Mouse (Mus musculus) embryonic facial prominence, embryonic 14.5 days (tissue): ENCODE results near the gene Foxk1. TPM values are rescaled to one million over a fixed set of nuclear protein-coding genes. Genes with fewer than 3 reads are reported as not detected.
A peak's percentile ranks its signal among the peaks of the same experiment; 100 is the strongest.

Source experiments
- ATAC-seq: fragments of 200-750 bp; cut with Nextera tagmentation; 2 replicates; pipeline ENCODE4 v1.8.0; 2017; ENCODE audit warnings: low read depth, moderate number of reproducible peaks, moderate TSS enrichment
- DNase-seq: peaks from one replicate; pipeline ENCODE4 v3.0.0-alpha.2; 2015; ENCODE audit warnings: low spot score
- H3K27ac ChIP-seq: fragments of 300-500 bp; sonication (generic); replicated peaks from 2 replicates; pipeline ENCODE4 v1.5.1; 2014; ENCODE audit warnings: low read depth, mild to moderate bottlenecking, low read length, moderate library complexity
- H3K27me3 ChIP-seq: fragments of 300-500 bp; sonication (generic); replicated peaks from 2 replicates; pipeline ENCODE4 v1.6.1; 2014; ENCODE audit warnings: low read length; ENCODE audit not compliant: control insufficient read depth, insufficient read depth
- H3K36me3 ChIP-seq: fragments of 300-500 bp; sonication (generic); 2 replicates; pipeline ENCODE4 v1.6.1; 2014; ENCODE audit warnings: low read length, mixed read lengths; ENCODE audit not compliant: control insufficient read depth, insufficient read depth
- H3K4me1 ChIP-seq: fragments of 300-500 bp; sonication (generic); 2 replicates; pipeline ENCODE4 v1.6.1; 2014; ENCODE audit warnings: antibody characterized with exemption, low read length; ENCODE audit not compliant: control insufficient read depth, insufficient read depth
- H3K4me2 ChIP-seq: fragments of 300-500 bp; sonication (generic); 2 replicates; pipeline ENCODE4 v1.6.1; 2014; ENCODE audit warnings: low read depth, mild to moderate bottlenecking, low read length, moderate library complexity, mixed read lengths
- H3K4me3 ChIP-seq: fragments of 300-500 bp; sonication (generic); 2 replicates; pipeline ENCODE4 v1.5.1; 2014; ENCODE audit warnings: low read depth, mild to moderate bottlenecking, low read length
- H3K9ac ChIP-seq: fragments of 300-500 bp; sonication (generic); 2 replicates; pipeline ENCODE4 v1.6.1; 2014; ENCODE audit warnings: low read depth, mild to moderate bottlenecking, low read length, moderate library complexity, mixed read lengths
- H3K9me3 ChIP-seq: fragments of 300-500 bp; sonication (generic); 2 replicates; pipeline ENCODE4 v1.6.1; 2016; ENCODE audit warnings: low read length; ENCODE audit not compliant: control insufficient read depth
- WGBS: fragments of 180-500 bp; shearing (Covaris S2); extraction: QIAGEN DNeasy Blood & Tissue Kit; methylation state at CpG from one replicate; pipeline ENCODE4 v1.1.7; 2014; 5-methylcytosine and 5-hydroxymethylcytosine counted together
- polyA plus RNA-seq: library from polyadenylated mRNA; unstranded; fragments of >200 nt; fragmentation: Nextera tagmentation; extraction: Ambion mirVana; gene quantifications from 2 replicates; pipeline ENCODE4 v1.2.1, GENCODE M21; 2014

Foxk1 gene
- polyA plus RNA-seq, 1 experiment from 2014 or later: 7.5 TPM

DNA sequence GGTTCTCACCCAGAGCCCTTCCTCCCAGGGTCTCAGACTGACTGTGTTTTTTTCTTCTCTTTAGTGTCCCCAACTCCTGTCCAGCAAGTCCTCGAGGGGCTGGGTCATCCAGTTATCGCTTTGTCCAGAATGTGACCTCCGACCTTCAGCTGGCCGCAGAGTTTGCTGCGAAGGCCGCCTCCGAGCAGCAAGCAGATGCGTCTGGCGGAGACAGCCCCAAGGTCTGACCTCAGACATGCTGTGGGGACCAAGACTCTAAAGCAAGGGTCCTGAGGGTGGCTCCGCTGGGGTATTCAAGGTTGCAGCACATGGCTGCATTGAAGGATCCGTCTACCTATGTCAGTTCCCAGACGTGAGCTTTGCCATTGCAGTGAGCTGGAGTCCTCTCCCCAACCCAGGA lies 47.3 kb downstream of the Foxk1 start:
- Histone ChIP-seq H3K4me2 (no peak overlapping the region), H3K4me1 (peaks cover 21% of the 10 kb centered on the region), H3K27me3 (no peaks in the 10 kb centered on the region), H3K4me3 (no peak overlapping the region), H3K9me3 (no peaks in the 10 kb centered on the region), H3K36me3 (peaks cover 40% of the 10 kb centered on the region), H3K27ac (no peak overlapping the region), H3K9ac (no peak overlapping the region)
- WGBS: 48% methylated on average over 12 of the region's 12 CpGs
- no peak for DNase-seq
- no peak for ATAC-seq

DNA sequence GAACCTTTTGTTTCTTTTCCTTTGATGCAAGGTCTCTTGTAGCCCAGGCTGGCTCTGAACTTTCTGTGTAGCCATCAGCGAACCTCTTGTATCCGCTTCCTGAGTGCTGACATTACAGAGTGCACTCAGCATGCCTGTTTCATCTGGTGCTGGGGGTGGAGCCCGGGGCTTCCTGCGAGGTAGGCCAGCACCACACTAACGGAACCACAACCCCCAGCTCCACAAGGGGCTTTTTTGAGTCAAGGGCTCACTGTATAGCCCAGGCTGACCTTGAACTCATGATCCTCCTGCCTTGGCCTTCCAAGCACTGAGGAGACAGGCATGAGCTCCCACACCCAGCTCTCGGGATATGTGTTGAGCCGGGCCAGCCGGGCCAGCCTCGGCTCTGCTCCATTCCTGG lies 49.5 kb downstream of the Foxk1 start:
- no peaks in the 10 kb centered on the region for H3K27me3 ChIP-seq
- DNase-seq: no peak
- WGBS: 89% methylated on average over 9 of the region's 9 CpGs
- ATAC-seq: no peak
- H3K9ac ChIP-seq: no peak overlapping the region
- no peaks in the 10 kb centered on the region for H3K9me3 ChIP-seq
- no peak overlapping the region for H3K27ac ChIP-seq
- H3K4me2 ChIP-seq: no peak overlapping the region
- H3K4me1 ChIP-seq: peaks cover 5% of the 10 kb centered on the region; the same call in 1 of the 2 replicates
- no peak overlapping the region for H3K4me3 ChIP-seq
- peaks cover 61% of the 10 kb centered on the region for H3K36me3 ChIP-seq

DNA sequence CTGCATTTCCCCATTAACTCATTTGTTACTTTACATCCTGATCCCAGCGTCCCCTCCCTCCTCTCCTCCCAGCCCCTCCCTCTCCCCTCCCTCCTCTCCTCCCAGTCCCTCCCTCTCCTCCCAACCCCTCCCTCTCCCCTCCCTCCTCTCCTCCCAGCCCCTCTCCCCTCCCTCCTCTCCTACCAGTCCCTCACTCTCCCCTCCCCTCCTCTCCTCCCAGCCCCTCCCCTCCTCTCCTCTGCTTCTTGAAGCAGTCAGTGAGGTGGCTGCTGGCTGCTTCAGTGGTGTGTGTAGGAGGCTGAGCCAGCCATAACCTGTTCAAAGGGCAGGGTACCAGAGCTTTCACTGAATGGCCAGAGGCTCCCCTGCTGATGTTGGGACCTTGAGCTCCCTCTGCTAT lies 50.5 kb downstream of the Foxk1 start:
- no peak overlapping the region for H3K4me2 ChIP-seq
- no peaks in the 10 kb centered on the region for H3K27me3 ChIP-seq
- ATAC-seq: no peak
- 17% methylated on average over 1 of the region's 1 CpGs for WGBS
- H3K9ac ChIP-seq: no peak overlapping the region
- no peak overlapping the region for H3K27ac ChIP-seq
- H3K4me1 ChIP-seq: peaks cover 5% of the 10 kb centered on the region; the same call in 1 of the 2 replicates
- H3K9me3 ChIP-seq: no peaks in the 10 kb centered on the region
- H3K36me3 ChIP-seq: peaks cover 70% of the 10 kb centered on the region
- peak; percentile 54 for DNase-seq
- no peak overlapping the region for H3K4me3 ChIP-seq

DNA sequence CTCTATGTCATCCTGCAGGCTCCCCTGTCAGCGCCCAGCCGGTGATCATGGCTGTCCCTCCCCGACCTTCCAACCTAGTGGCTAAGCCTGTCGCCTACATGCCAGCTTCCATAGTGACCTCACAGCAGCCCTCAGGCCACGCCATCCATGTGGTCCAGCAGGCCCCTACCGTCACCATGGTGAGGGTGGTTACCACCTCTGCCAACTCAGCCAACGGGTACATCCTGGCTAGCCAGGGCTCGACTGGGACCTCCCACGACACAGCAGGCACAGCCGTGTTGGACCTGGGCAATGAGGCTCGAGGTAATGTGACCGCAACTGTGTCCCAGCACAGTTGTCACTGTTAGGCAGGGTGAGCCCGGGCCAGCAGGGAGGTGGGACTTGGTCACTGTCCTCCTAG lies 52.4 kb downstream of the Foxk1 start:
- Histone ChIP-seq H3K9me3 (no peaks in the 10 kb centered on the region), H3K36me3 (peaks cover 88% of the 10 kb centered on the region), H3K4me1 (no peaks in the 10 kb centered on the region), H3K4me2 (no peak overlapping the region), H3K9ac (no peak overlapping the region), H3K4me3 (no peak overlapping the region), H3K27me3 (no peaks in the 10 kb centered on the region), H3K27ac (no peak overlapping the region)
- DNase-seq: no peak
- 93% methylated on average over 13 of the region's 13 CpGs for WGBS
- no peak for ATAC-seq

DNA sequence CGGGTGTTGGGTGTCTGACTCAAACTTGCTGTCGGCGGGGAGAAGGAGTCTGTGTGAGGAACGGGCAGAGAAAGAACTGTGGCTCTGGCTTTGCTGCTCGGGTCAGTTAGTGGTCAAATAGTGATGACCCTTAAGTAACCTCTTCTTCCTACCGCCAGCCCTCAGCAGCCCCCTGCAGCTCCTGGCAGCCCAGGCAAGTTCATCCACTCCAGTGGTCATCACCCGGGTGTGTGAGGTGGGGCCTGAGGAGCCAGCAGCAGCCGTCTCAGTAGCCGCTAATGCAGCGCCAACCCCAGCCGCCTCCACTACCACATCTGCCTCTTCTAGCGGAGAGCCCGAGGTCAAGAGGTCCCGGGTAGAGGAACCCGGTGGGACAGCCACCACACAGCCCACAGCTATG lies 55.0 kb downstream of the Foxk1 start:
- WGBS: 69% methylated on average over 15 of the region's 15 CpGs
- Histone ChIP-seq H3K4me1 (no peaks in the 10 kb centered on the region), H3K27ac (no peak overlapping the region), H3K9ac (no peak overlapping the region), H3K27me3 (no peaks in the 10 kb centered on the region), H3K4me2 (no peak overlapping the region), H3K4me3 (no peak overlapping the region), H3K36me3 (peaks cover 88% of the 10 kb centered on the region), H3K9me3 (no peaks in the 10 kb centered on the region)
- DNase-seq (no peak), ATAC-seq (no peak)

DNA sequence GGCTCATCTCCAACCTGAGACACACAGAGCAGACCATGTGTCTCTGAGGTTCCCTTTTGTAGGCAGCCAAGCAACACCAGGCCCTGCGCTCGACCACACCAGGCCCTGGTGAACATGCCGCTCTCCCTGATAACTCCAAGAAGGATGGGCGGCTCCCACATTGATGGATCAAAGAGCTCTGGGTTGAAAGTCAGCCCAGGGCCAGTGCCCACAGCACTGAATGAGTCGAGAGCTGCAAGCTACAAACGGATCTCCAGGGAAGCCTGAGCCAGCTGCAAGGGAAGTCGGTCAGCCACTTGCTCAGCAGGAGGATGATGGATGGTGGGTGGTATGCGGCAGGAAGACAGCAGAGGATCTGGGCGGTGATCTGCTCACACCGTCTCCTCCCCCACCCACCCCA lies 56.0 kb downstream of the Foxk1 start:
- ATAC-seq: no peak

DNA sequence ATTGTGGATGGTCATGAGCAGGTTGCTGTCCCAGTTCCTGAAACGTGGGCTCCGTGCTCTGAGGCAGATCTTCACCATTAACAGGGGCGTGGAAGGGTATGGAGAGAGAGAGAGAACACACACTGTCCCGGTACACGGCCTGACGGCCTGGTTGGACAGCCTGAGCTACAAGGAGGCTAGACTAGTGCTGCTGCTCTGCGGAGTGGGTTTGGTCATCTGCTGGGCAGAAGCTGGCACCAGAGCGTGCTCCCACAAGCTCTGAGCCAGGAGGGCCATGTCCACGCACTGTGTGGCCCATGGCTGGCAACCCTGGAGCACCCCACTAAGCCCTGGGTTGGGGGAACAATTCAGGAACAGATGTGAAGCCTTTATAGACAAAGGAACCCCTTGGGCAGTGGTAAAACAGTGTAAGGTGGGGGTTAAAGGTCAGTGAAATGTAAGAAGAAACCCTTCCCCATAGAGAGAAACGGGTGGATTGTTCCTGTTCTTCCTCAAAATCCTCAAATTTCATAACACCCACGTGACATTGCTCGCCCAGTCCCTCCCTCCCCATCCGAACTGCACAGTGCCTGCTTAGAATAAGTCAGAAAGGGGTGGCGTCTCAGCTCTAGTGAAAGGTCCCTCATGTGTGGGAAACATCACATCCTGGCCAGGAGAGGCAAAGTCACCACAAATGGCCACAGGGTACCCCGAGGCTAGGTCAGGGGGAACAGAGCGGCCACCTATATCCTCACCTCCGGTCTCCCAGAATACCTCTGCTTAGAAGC lies 57.7 kb downstream of the Foxk1 start:
- WGBS: 82% methylated on average over 17 of the region's 17 CpGs
- no peak for ATAC-seq
- Histone ChIP-seq H3K9me3 (no peaks in the 10 kb centered on the region), H3K9ac (0 out of 2 replicates have a peak overlapping the region, but pooled peaks have one; percentile 5), H3K4me2 (no peak overlapping the region), H3K4me3 (no peak overlapping the region), H3K27ac (0 out of 2 replicates have a peak overlapping the region, but pooled peaks have one; percentile 33), H3K36me3 (peaks cover 75% of the 10 kb centered on the region), H3K4me1 (no peaks in the 10 kb centered on the region), H3K27me3 (no peaks in the 10 kb centered on the region)
- DNase-seq: peak; percentile 22

More for the DNA sequence above, 56.0 kb downstream of the Foxk1 start:
- H3K9me3 ChIP-seq: no peaks in the 10 kb centered on the region
- no peaks in the 10 kb centered on the region for H3K4me1 ChIP-seq
- WGBS: 65% methylated on average over 8 of the region's 10 CpGs
- H3K9ac ChIP-seq: no peak overlapping the region
- peaks cover 88% of the 10 kb centered on the region for H3K36me3 ChIP-seq
- H3K27me3 ChIP-seq: no peaks in the 10 kb centered on the region
- no peak overlapping the region for H3K4me2 ChIP-seq
- H3K27ac ChIP-seq: no peak overlapping the region
- H3K4me3 ChIP-seq: no peak overlapping the region
- no peak for DNase-seq

DNA sequence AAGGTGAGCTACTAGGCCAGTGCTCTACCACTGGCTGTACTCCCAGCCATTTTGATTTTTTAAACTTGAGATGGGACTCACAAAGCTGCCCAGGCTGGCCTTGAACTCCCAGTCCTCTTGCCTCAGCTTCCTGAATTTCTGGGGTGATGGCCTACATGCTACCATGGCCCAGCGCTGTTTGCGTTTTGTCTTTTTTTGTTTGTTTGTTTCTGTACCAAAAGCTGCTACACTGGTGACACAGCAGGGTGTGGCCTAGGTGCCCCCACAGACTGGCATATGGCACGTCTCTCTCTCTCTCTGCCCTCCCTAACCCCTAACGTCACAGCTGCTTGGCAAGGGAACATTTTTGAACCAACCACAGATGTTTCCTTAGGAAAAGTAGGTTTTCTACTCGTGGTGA lies 58.5 kb downstream of the Foxk1 start:
- H3K9me3 ChIP-seq: no peaks in the 10 kb centered on the region
- H3K4me3 ChIP-seq: no peak overlapping the region
- peaks cover 4% of the 10 kb centered on the region for H3K4me1 ChIP-seq
- no peak overlapping the region for H3K9ac ChIP-seq
- DNase-seq (no peak), ATAC-seq (no peak)
- no peak overlapping the region for H3K4me2 ChIP-seq
- WGBS: 68% methylated on average over 5 of the region's 5 CpGs
- peaks cover 66% of the 10 kb centered on the region for H3K36me3 ChIP-seq
- peak overlapping the region; percentile 71; the same call in 1 of the 2 replicates for H3K27ac ChIP-seq
- no peaks in the 10 kb centered on the region for H3K27me3 ChIP-seq
